Mouse (Mus musculus) gonadal fat pad, adult 2 months (tissue): Measurements from ENCODE around the gene Klk1b24. TPM values are rescaled to one million over a fixed set of nuclear protein-coding genes. Genes with fewer than 3 reads are reported as not detected.
"Not testable (repeated sequence)": the region's sequence is repeated elsewhere in the genome, so short reads cannot be mapped to it uniquely, and the experiment has no call there.

Source experiments
- DNase-seq: peaks from one replicate; pipeline ENCODE4 v3.0.0-alpha.2; 2012; ENCODE audit warnings: low read depth
- polyA plus RNA-seq: library from polyadenylated mRNA; depleted of rRNA; stranded (reverse); fragments of >200 nt; gene quantifications from 2 replicates; pipeline ENCODE4 v1.2.3, GENCODE M21; 2012; rRNA removed

Gene Klk1b24
- polyA plus RNA-seq: 0.51 and 0.88 TPM in 2 replicates

- not testable (repeated sequence) for DNase-seq
These were observed at the start of gene Klk1b24 for GRCm38 (mm10) chr7:44187936-44188335. Gene Klk1b24, plus strand, starts transcription at chr7:44188236.

GRCm38 (mm10) chr7:44179299-44180045 is 8.6 kb upstream of the Klk1b24 start:
- no peak for DNase-seq

GRCm38 (mm10) chr7:44186516-44186915 is 1.5 kb upstream of the Klk1b24 start:
- DNase-seq: not testable (repeated sequence)

GRCm38 (mm10) chr7:44193466-44193865 is 5.4 kb downstream of the Klk1b24 start:
- not testable (repeated sequence) for DNase-seq

- DNase-seq: no peak
These were observed 9.9 kb downstream of the Klk1b24 start, which contains the start of gene Klk1b3 for GRCm38 (mm10) chr7:44197891-44198290. Gene Klk1b3, plus strand, starts transcription at chr7:44198191.

- DNase-seq: not testable (repeated sequence)
These were observed 19.1 kb downstream of the Klk1b24 start, which contains the start of gene Klk1b4 for GRCm38 (mm10) chr7:44207135-44207534. Gene Klk1b4, plus strand, starts transcription at chr7:44207435.

- DNase-seq: no peak
These were observed 20.3 kb downstream of the Klk1b24 start for GRCm38 (mm10) chr7:44208307-44208706.

- no peak for DNase-seq
These were observed 27.6 kb downstream of the Klk1b24 start, which contains the start of gene Klk1b5 for GRCm38 (mm10) chr7:44215645-44216044. Gene Klk1b5, plus strand, starts transcription at chr7:44215945.

- DNase-seq: not testable (repeated sequence)
These were observed 33.6 kb downstream of the Klk1b24 start for GRCm38 (mm10) chr7:44221601-44222000.

GRCm38 (mm10) chr7:44222335-44222734 is 34.3 kb downstream of the Klk1b24 start:
- not testable (repeated sequence) for DNase-seq

GRCm38 (mm10) chr7:44225076-44225475 is 37.0 kb downstream of the Klk1b24 start, which contains the start of gene Klk1:
Gene Klk1, plus strand, starts transcription at chr7:44225360.
- DNase-seq: no peak

GRCm38 (mm10) chr7:44235909-44236308 is 47.9 kb downstream of the Klk1b24 start, which contains the start of gene Gm36864:
Gene Gm36864, plus strand, starts transcription at chr7:44236177.
- no peak for DNase-seq

GRCm38 (mm10) chr7:44239913-44240312 is 51.9 kb downstream of the Klk1b24 start:
- no peak for DNase-seq

GRCm38 (mm10) chr7:44240712-44241111 is 52.7 kb downstream of the Klk1b24 start:
- no peak for DNase-seq

- DNase-seq: no peak
These were observed 53.1 kb downstream of the Klk1b24 start for GRCm38 (mm10) chr7:44241163-44241562.

Other genes with a start within 250 kb of the Klk1b24 start
- 0.57 and 0.96 TPM in 2 replicates for gene Klk1b8, start 237.6 kb upstream of the Klk1b24 start, polyA plus RNA-seq
- not detected in 2 replicates for gene Klk1b1, start 221.5 kb upstream of the Klk1b24 start, polyA plus RNA-seq
- gene Klk1b9, start 212.2 kb upstream of the Klk1b24 start, polyA plus RNA-seq: not detected in 2 replicates
- 0.25 and 0.66 TPM in 2 replicates for gene Klk1b11, start 192.4 kb upstream of the Klk1b24 start, polyA plus RNA-seq
- gene Klk1b26, start 176.1 kb upstream of the Klk1b24 start, polyA plus RNA-seq: 0.81 and 1.6 TPM in 2 replicates
- gene Klk1b27, start 135.9 kb upstream of the Klk1b24 start, polyA plus RNA-seq: 1.5 and 26.9 TPM in 2 replicates
- gene Klk1b21, start 85.9 kb upstream of the Klk1b24 start, polyA plus RNA-seq: 0.23 and 0.51 TPM in 2 replicates
- 16.3 TPM in 1 of 2 replicates, not detected in the other for gene Klk1b22, start 75.6 kb upstream of the Klk1b24 start, polyA plus RNA-seq
- gene Klk1b16, start 51.5 kb upstream of the Klk1b24 start, polyA plus RNA-seq: not detected in 2 replicates
- 0.38 and 0.43 TPM in 2 replicates for gene Klk1b3, start 10.0 kb downstream of the Klk1b24 start, polyA plus RNA-seq
- not detected in 2 replicates for gene Klk1b4, start 19.2 kb downstream of the Klk1b24 start, polyA plus RNA-seq
- gene Klk1b5, start 27.7 kb downstream of the Klk1b24 start, polyA plus RNA-seq: 2.7 and 3.2 TPM in 2 replicates
- 0.71 and 1.8 TPM in 2 replicates for gene Klk1, start 37.1 kb downstream of the Klk1b24 start, polyA plus RNA-seq
- 0.24 TPM in 1 of 2 replicates, not detected in the other for gene Gm36864, start 47.9 kb downstream of the Klk1b24 start, polyA plus RNA-seq
- 4.4 and 7.6 TPM in 2 replicates for gene 1700028J19Rik, start 58.5 kb downstream of the Klk1b24 start, polyA plus RNA-seq
- 107 and 113 TPM in 2 replicates for gene 2410002F23Rik, start 58.5 kb downstream of the Klk1b24 start, polyA plus RNA-seq
- 0.16 TPM in 1 of 2 replicates, not detected in the other for gene Acp4, start 69.1 kb downstream of the Klk1b24 start, polyA plus RNA-seq
- gene Gm15517, start 73.2 kb downstream of the Klk1b24 start, polyA plus RNA-seq: 16.9 and 20.7 TPM in 2 replicates
- 12.4 and 13.8 TPM in 2 replicates for gene Clec11a, start 118.7 kb downstream of the Klk1b24 start, polyA plus RNA-seq
- 0.31 and 0.33 TPM in 2 replicates for gene Shank1, start 122.0 kb downstream of the Klk1b24 start, polyA plus RNA-seq
- 2.8 and 4.7 TPM in 2 replicates for gene Syt3, start 195.9 kb downstream of the Klk1b24 start, polyA plus RNA-seq
- 0.47 and 0.70 TPM in 2 replicates for gene 1700008O03Rik, start 197.6 kb downstream of the Klk1b24 start, polyA plus RNA-seq
- 1.1 and 1.3 TPM in 2 replicates for gene Lrrc4b, start 240.8 kb downstream of the Klk1b24 start, polyA plus RNA-seq